ENCODE assay signal across 10 mouse cellular contexts in genomic region chr9:52050361-52050760, GRCm38 (mm10). TPM values are rescaled to one million over a fixed set of nuclear protein-coding genes. Genes with fewer than 3 reads are reported as not detected.
DNase-seq lines count a peak whose midpoint lies in the region; ATAC-seq and TF ChIP-seq lines count a peak whose summit lies in the region.
"Had no signal": no experiment of that assay in that cellular context is flagged by ENCODE, and none has a peak within 500 bp of the region (broad histone marks: within the 10 kb centered on the region; RNA-seq: fewer than 3 reads in every experiment).

No protein-coding gene starts in this region.

- no peak for ATAC-seq in forebrain, embryonic 11.5 days (replicated peaks; ENCODE audit: low FRiP score)
- ATAC-seq in intestine, postnatal 0 days = no peak
- ATAC-seq in neural tube, embryonic 13.5 days (ENCODE audit: low read depth) = no peak

- no peak for DNase-seq in lung, adult 2 months
- DNase-seq in lung, adult 18-20 months = no peak
- DNase-seq in forebrain, embryonic 11.5 days (ENCODE audit: low spot score) = no peak
- DNase-seq in B cell, adult 2 months = no peak
- DNase-seq in urinary bladder, adult 18-20 months (ENCODE audit: low spot score in 2 of 2) = no peak
- DNase-seq in adrenal gland, adult 2 months = no peak
- DNase-seq: cerebellum, postnatal 14 days; thymus, postnatal 14 days had no signal

- H3K36me3 ChIP-seq in forebrain, embryonic 11.5 days (ENCODE audit: control insufficient read depth, insufficient read depth, low read length) = no peaks in the 10 kb centered on the region
- H3K36me3 ChIP-seq in intestine, postnatal 0 days (ENCODE audit: control insufficient read depth, insufficient read depth) = no peaks in the 10 kb centered on the region
- no peaks in the 10 kb centered on the region for H3K36me3 ChIP-seq in neural tube, embryonic 13.5 days

- H3K4me1 ChIP-seq in lung, adult 2 months (ENCODE audit: control insufficient read depth, insufficient read depth, low read length) = peaks cover 17% of the 10 kb centered on the region
- H3K4me1 ChIP-seq in forebrain, embryonic 11.5 days (replicated peaks; ENCODE audit: control insufficient read depth, insufficient read depth, low read length) = peaks cover 6% of the 10 kb centered on the region; the same call in 1 of the 2 replicates
- H3K4me1 ChIP-seq in intestine, postnatal 0 days (replicated peaks; ENCODE audit: control insufficient read depth, insufficient read depth, low read length) = no peaks in the 10 kb centered on the region; the same call in 1 of the 2 replicates
- H3K4me1 ChIP-seq in neural tube, embryonic 13.5 days (replicated peaks) = peaks cover 41% of the 10 kb centered on the region

- H3K27ac ChIP-seq in forebrain, embryonic 11.5 days (ENCODE audit: low read depth, low read length) = no peak overlapping the region
- no peak overlapping the region for H3K27ac ChIP-seq in intestine, postnatal 0 days (ENCODE audit: low read depth, low read length)
- no peak overlapping the region for H3K27ac ChIP-seq in neural tube, embryonic 13.5 days (replicated peaks)

- no peaks in the 10 kb centered on the region for H3K27me3 ChIP-seq in forebrain, embryonic 11.5 days (ENCODE audit: control insufficient read depth, insufficient read depth, low read length)
- H3K27me3 ChIP-seq in intestine, postnatal 0 days (replicated peaks; ENCODE audit: control insufficient read depth, insufficient read depth, low read length) = peaks cover 55% of the 10 kb centered on the region
- H3K27me3 ChIP-seq in neural tube, embryonic 13.5 days = no peaks in the 10 kb centered on the region; the same call in 1 of the 2 replicates

- H3K9ac ChIP-seq in forebrain, embryonic 11.5 days (ENCODE audit: low read length) = no peak overlapping the region
- no peak overlapping the region for H3K9ac ChIP-seq in intestine, postnatal 0 days (ENCODE audit: low read depth, low read length)
- H3K9ac ChIP-seq in neural tube, embryonic 13.5 days = no peak overlapping the region

- TF ChIP-seq CTCF in lung, adult 2 months (IDR thresholded peaks at IDR 0.05; ENCODE audit: insufficient read depth, low read length) = no peak
- TF ChIP-seq CTCF in intestine, postnatal 0 days (IDR thresholded peaks at IDR 0.05; ENCODE audit: low read depth) = no peak

- no peaks in the 10 kb centered on the region for H3K9me3 ChIP-seq in forebrain, embryonic 11.5 days (ENCODE audit: control insufficient read depth, low read length)
- no peaks in the 10 kb centered on the region for H3K9me3 ChIP-seq in intestine, postnatal 0 days (ENCODE audit: control insufficient read depth)
- H3K9me3 ChIP-seq in neural tube, embryonic 13.5 days = no peaks in the 10 kb centered on the region

- H3K4me2 ChIP-seq in forebrain, embryonic 11.5 days (ENCODE audit: low read depth, low read length, severe bottlenecking) = peak overlapping the region; percentile 49; the same call in 1 of the 2 replicates
- H3K4me2 ChIP-seq in intestine, postnatal 0 days (replicated peaks; ENCODE audit: low read depth) = 0 out of 2 replicates have a peak overlapping the region, but pooled peaks have one; percentile 17
- peak overlapping the region; percentile 68 for H3K4me2 ChIP-seq in neural tube, embryonic 13.5 days

- TF ChIP-seq POLR2A in lung, adult 2 months (IDR thresholded peaks at IDR 0.05; ENCODE audit: borderline replicate concordance, extremely low read depth, low read depth, low read length) = no peak

- H3K4me3 ChIP-seq in lung, adult 2 months (replicated peaks; ENCODE audit: extremely low read depth, low read depth, low read length) = peak overlapping the region; percentile 28
- peak overlapping the region; percentile 89; the same call in 1 of the 2 replicates for H3K4me3 ChIP-seq in forebrain, embryonic 11.5 days (ENCODE audit: low read depth, low read length)
- no peak overlapping the region for H3K4me3 ChIP-seq in intestine, postnatal 0 days (ENCODE audit: low read depth, low read length)
- H3K4me3 ChIP-seq in neural tube, embryonic 13.5 days = peak overlapping the region; percentile 89; the same call in 1 of the 2 replicates

- WGBS in lung, adult 2 months = 19% methylated on average over 2 of the region's 2 CpGs
- 46% methylated on average over 2 of the region's 2 CpGs for WGBS in forebrain, embryonic 11.5 days
- 52% methylated on average over 2 of the region's 2 CpGs for WGBS in intestine, postnatal 0 days
- 32% methylated on average over 2 of the region's 2 CpGs for WGBS in neural tube, embryonic 13.5 days

RNA-seq across cellular contexts. Expression of gene Rdx, which starts 3.4 kb away (rescaled TPM):
- polyA plus RNA-seq in lung, adult 2 months (2012; rRNA removed) = 22.0 and 41.7 TPM in 2 replicates
- polyA plus RNA-seq in forebrain, embryonic 11.5 days (2014; fragmentation: Nextera tagmentation; extraction: Ambion mirVana) = 192 and 209 TPM in 2 replicates
- polyA plus RNA-seq in intestine, postnatal 0 days (2015; fragmentation: Nextera tagmentation; extraction: Ambion mirVana) = 31.3 and 34.9 TPM in 2 replicates
- polyA plus RNA-seq in neural tube, embryonic 13.5 days (2015; fragmentation: Nextera tagmentation; extraction: Ambion mirVana) = 97.9 and 112 TPM in 2 replicates
- total RNA-seq in adrenal gland, adult 2 months (2021) = 100 to 1,000 TPM; 110 to 120 TPM
- polyA plus RNA-seq in adrenal gland, adult 2 months (2012; rRNA removed) = 6.2 and 8.4 TPM in 2 replicates

Comparison
In these comparisons a context has a peak if more than half of its experiments do, and no peak if none do; other contexts are left out.
1. H3K4me2 ChIP-seq: peak in every context shown above with its lines; median percentile 68 in neural tube, embryonic 13.5 days; 49 in forebrain, embryonic 11.5 days; 17 in intestine, postnatal 0 days.